Mouse (Mus musculus): ENCODE results near the gene Rpl6. TPM values are rescaled to one million over a fixed set of nuclear protein-coding genes. Genes with fewer than 3 reads are reported as not detected.

Gene Rpl6
- polyA plus RNA-seq, 1 experiment from 2014 or later, result 556 TPM

GRCm38 (mm10) chr5:121183269-121183668 is 21.0 kb upstream of the Rpl6 start:
- no peaks in the 10 kb centered on the region for H3K9me3 ChIP-seq (replicated peaks)
- peaks cover 91% of the 10 kb centered on the region for H3K4me1 ChIP-seq (replicated peaks)
- no peak overlapping the region for H3K9ac ChIP-seq
- no peaks in the 10 kb centered on the region for H3K36me3 ChIP-seq
- ATAC-seq (ENCODE audit: low read depth) (no peak), DNase-seq (no peak)
- H3K27me3 ChIP-seq, result no peaks in the 10 kb centered on the region
- 84% methylated on average over 9 of the region's 9 CpGs for WGBS (ENCODE audit: insufficient replicate concordance)
- H3K27ac ChIP-seq, result no peak overlapping the region
- no peak overlapping the region for H3K4me2 ChIP-seq
- no peak overlapping the region for H3K4me3 ChIP-seq (replicated peaks)

DNA sequence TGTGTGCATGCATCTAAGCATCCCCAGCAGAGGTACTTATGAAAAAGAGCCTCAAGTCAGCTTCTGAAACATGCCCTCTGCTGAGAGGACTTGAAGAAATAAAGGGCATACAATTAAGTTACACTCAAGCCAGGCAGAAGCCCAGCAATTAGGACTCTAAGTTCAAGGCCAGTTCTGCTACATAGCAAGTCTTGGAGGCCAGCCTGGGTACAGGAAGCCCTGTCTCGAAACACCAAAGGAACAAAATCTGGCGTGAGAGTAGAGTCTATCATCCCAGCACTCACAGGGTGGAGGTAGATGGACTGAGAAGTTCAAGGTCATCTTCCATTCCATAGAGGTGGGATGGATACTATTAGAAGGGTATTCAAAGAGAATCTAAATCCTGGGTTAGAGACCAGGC is 19.9 kb upstream of the Rpl6 start:
- no peak for DNase-seq
- Histone ChIP-seq H3K36me3 (no peaks in the 10 kb centered on the region), H3K27ac (peak overlapping the region; percentile 84), H3K4me2 (no peak overlapping the region), H3K4me1 (replicated peaks) (peaks cover 91% of the 10 kb centered on the region), H3K9ac (peak overlapping the region; percentile 58; the same call in 1 of the 2 replicates), H3K27me3 (no peaks in the 10 kb centered on the region), H3K9me3 (replicated peaks) (no peaks in the 10 kb centered on the region), H3K4me3 (replicated peaks) (no peak overlapping the region)
- ATAC-seq (ENCODE audit: low read depth), result no peak
- 62% methylated on average over 2 of the region's 2 CpGs for WGBS (ENCODE audit: insufficient replicate concordance)

GRCm38 (mm10) chr5:121184945-121185551 is 19.2 kb upstream of the Rpl6 start:
- H3K9ac ChIP-seq, result peak overlapping the region; percentile 58; the same call in 1 of the 2 replicates
- peak overlapping the region; percentile 56 for H3K4me2 ChIP-seq
- peaks cover 90% of the 10 kb centered on the region for H3K4me1 ChIP-seq (replicated peaks)
- DNase-seq, result peak; percentile 62
- peak overlapping the region; percentile 18; the same call in 1 of the 2 replicates for H3K4me3 ChIP-seq (replicated peaks)
- H3K36me3 ChIP-seq, result no peaks in the 10 kb centered on the region
- H3K27me3 ChIP-seq, result no peaks in the 10 kb centered on the region
- WGBS (ENCODE audit: insufficient replicate concordance), result 17% methylated on average over 11 of the region's 11 CpGs
- peak; percentile 79 for ATAC-seq (ENCODE audit: low read depth)
- H3K27ac ChIP-seq, result peak overlapping the region; percentile 84
- no peaks in the 10 kb centered on the region for H3K9me3 ChIP-seq (replicated peaks)

GRCm38 (mm10) chr5:121187580-121188001 is 16.7 kb upstream of the Rpl6 start:
- peak overlapping the region; percentile 23; the same call in 1 of the 2 replicates for H3K4me2 ChIP-seq

GRCm38 (mm10) chr5:121188265-121188664 is 16.0 kb upstream of the Rpl6 start:
- peaks cover 88% of the 10 kb centered on the region for H3K4me1 ChIP-seq (replicated peaks)
- H3K9ac ChIP-seq, result no peak overlapping the region; the same call in 1 of the 2 replicates
- no peaks in the 10 kb centered on the region for H3K36me3 ChIP-seq
- 0 out of 2 replicates have a peak overlapping the region, but pooled peaks have one; percentile 29 for H3K27ac ChIP-seq
- 0 out of 2 replicates have a peak overlapping the region, but pooled peaks have one; percentile 4 for H3K4me3 ChIP-seq (replicated peaks)
- peak overlapping the region; percentile 23; the same call in 1 of the 2 replicates for H3K4me2 ChIP-seq
- no peak for ATAC-seq (ENCODE audit: low read depth)
- H3K27me3 ChIP-seq, result no peaks in the 10 kb centered on the region
- no peaks in the 10 kb centered on the region for H3K9me3 ChIP-seq (replicated peaks)
- DNase-seq, result no peak
- 77% methylated on average over 9 of the region's 9 CpGs for WGBS (ENCODE audit: insufficient replicate concordance)

More at GRCm38 (mm10) chr5:121187580-121188001, 16.7 kb upstream of the Rpl6 start:
- H3K27me3 ChIP-seq, result no peaks in the 10 kb centered on the region
- H3K4me1 ChIP-seq (replicated peaks), result peaks cover 87% of the 10 kb centered on the region
- peak overlapping the region; percentile 29; the same call in 1 of the 2 replicates for H3K27ac ChIP-seq
- DNase-seq (no peak), ATAC-seq (ENCODE audit: low read depth) (no peak)
- no peak overlapping the region; the same call in 1 of the 2 replicates for H3K9ac ChIP-seq
- 75% methylated on average over 8 of the region's 8 CpGs for WGBS (ENCODE audit: insufficient replicate concordance)
- no peaks in the 10 kb centered on the region for H3K36me3 ChIP-seq
- 0 out of 2 replicates have a peak overlapping the region, but pooled peaks have one; percentile 4 for H3K4me3 ChIP-seq (replicated peaks)
- no peaks in the 10 kb centered on the region for H3K9me3 ChIP-seq (replicated peaks)

- ATAC-seq (ENCODE audit: low read depth), result no peak
- Histone ChIP-seq H3K4me3 (replicated peaks) (peak overlapping the region; percentile 2), H3K27ac (no peak overlapping the region), H3K9ac (peak overlapping the region; percentile 7; the same call in 1 of the 2 replicates), H3K27me3 (no peaks in the 10 kb centered on the region), H3K4me2 (peak overlapping the region; percentile 27), H3K36me3 (no peaks in the 10 kb centered on the region), H3K9me3 (replicated peaks) (no peaks in the 10 kb centered on the region), H3K4me1 (replicated peaks) (peaks cover 88% of the 10 kb centered on the region)
- DNase-seq, result no peak
- 54% methylated on average over 9 of the region's 9 CpGs for WGBS (ENCODE audit: insufficient replicate concordance)
Observed at GRCm38 (mm10) chr5:121189182-121189581, 15.1 kb upstream of the Rpl6 start.

DNA sequence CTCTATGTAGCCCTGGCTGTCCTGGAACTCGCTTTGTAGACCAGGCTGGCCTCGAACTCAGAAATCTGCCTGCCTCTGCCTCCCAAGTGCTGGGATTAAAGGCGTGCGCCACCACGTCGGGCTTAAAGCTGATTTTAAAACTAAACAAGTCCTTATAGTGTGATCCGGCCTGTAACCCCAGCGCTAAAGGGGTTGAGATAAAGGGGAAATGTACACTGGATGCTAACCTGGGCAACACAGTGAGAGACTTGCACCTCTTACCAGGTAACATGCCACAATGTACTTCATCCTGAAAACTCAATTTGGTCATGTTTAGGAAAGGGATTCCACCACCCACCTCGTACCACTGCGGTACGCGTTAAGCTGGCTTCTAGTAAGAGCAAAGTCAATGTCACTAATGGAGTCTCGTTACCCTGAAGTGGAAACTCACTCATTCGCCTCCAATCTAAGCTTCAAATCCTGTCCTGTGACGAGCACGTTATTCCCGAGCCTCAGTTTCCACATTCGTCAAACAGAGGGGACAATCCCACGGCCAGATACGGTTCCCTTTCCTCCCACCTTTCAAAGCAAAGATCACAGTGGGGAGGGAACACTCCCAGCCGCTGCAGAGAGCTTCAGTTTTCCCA is 14.0 kb upstream of the Rpl6 start:
- WGBS (ENCODE audit: insufficient replicate concordance), result 17% methylated on average over 21 of the region's 21 CpGs
- peak overlapping the region; percentile 82 for H3K4me2 ChIP-seq
- H3K27me3 ChIP-seq, result no peaks in the 10 kb centered on the region
- H3K4me3 ChIP-seq (replicated peaks), result peak overlapping the region; percentile 91
- peak overlapping the region; percentile 88 for H3K27ac ChIP-seq
- H3K9me3 ChIP-seq (replicated peaks), result no peaks in the 10 kb centered on the region
- H3K4me1 ChIP-seq (replicated peaks), result peaks cover 88% of the 10 kb centered on the region
- no peak for ATAC-seq (ENCODE audit: low read depth)
- H3K36me3 ChIP-seq, result no peaks in the 10 kb centered on the region
- no peak for DNase-seq
- peak overlapping the region; percentile 96 for H3K9ac ChIP-seq

DNA sequence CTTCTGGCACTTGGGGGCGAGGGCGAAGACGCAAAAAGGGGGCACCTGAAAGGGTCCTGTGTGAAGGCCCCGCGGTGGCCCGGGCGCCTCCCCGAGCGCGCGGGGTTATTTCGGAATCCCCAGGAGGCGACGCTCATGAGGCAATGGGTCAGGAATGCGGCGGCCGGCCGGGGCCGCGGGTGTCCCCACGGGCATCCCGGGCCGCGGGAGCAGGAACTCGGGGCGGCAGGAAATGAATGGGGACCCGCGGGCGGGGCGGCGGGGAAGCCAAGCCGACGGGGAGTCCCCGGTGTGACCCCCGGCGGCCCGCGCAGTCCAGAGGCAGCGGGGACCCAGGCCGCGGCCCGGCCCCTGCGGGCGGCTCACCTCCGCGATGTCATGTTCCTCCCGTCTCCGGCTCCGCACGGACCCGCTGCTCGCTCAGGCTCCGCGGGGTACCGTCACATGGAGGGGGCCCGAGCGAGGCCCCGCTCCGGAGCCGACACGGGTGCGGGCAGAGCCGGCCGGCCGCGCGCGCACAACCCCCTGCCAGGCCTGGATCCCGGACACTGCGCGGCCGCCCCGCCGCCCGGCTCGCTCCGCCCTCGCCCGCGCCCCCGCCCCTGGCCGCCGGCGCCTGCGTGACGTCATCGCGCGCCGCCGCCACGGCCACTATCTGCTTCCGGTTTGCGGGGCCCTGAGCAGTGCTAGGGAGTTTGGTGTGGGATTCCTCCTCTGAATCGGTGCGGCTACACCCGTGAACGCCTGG is 13.3 kb upstream of the Rpl6 start, which contains the start of gene Ptpn11:
TSS of gene Ptpn11 (minus strand) at position 562 of the 748 bp plus-strand sequence.
- Histone ChIP-seq H3K4me3 (replicated peaks) (peak within 1 kb of the TSS; percentile 91), H3K27me3 (no peaks in the 10 kb centered on the region), H3K4me1 (replicated peaks) (peaks cover 87% of the 10 kb centered on the region), H3K9ac (peak within 1 kb of the TSS; percentile 96), H3K4me2 (peak within 1 kb of the TSS; percentile 82), H3K36me3 (no peaks in the 10 kb centered on the region), H3K27ac (peak within 1 kb of the TSS; percentile 88), H3K9me3 (replicated peaks) (no peaks in the 10 kb centered on the region)
- DNase-seq, result peak; percentile 73
- peak; percentile 91 for ATAC-seq (ENCODE audit: low read depth)
- WGBS (ENCODE audit: insufficient replicate concordance), result under 1% methylated on average over 90 of the region's 98 CpGs

DNA sequence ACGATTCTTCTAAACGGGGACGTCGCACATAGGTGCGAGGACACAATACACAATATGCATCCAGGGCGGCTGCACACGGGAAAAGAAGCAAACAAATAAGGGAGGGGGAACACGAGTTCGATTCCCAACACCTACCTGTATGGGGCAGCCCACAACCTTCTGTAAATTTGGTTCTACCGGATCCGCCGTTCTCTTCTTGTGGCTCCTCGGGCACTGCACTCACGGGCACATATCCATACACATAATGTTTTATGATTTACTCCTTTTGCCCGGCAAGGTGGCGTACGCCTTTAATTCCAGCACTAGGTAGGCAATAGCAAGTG is 12.7 kb upstream of the Rpl6 start:
- H3K4me2 ChIP-seq, result peak overlapping the region; percentile 82
- H3K27me3 ChIP-seq, result no peaks in the 10 kb centered on the region
- no peak for DNase-seq
- WGBS (ENCODE audit: insufficient replicate concordance), result 10% methylated on average over 17 of the region's 17 CpGs
- H3K4me1 ChIP-seq (replicated peaks), result peaks cover 87% of the 10 kb centered on the region
- no peaks in the 10 kb centered on the region for H3K36me3 ChIP-seq
- no peaks in the 10 kb centered on the region for H3K9me3 ChIP-seq (replicated peaks)
- ATAC-seq (ENCODE audit: low read depth), result peak; percentile 25
- H3K4me3 ChIP-seq (replicated peaks), result peak overlapping the region; percentile 91
- H3K9ac ChIP-seq, result peak overlapping the region; percentile 96
- H3K27ac ChIP-seq, result peak overlapping the region; percentile 88

- Histone ChIP-seq H3K4me2 (peak overlapping the region; percentile 17; the same call in 1 of the 2 replicates), H3K27ac (peak overlapping the region; percentile 87), H3K27me3 (no peaks in the 10 kb centered on the region), H3K9me3 (replicated peaks) (no peaks in the 10 kb centered on the region), H3K36me3 (no peaks in the 10 kb centered on the region), H3K4me3 (replicated peaks) (no peak overlapping the region), H3K9ac (peak overlapping the region; percentile 54), H3K4me1 (replicated peaks) (peaks cover 86% of the 10 kb centered on the region)
- WGBS (ENCODE audit: insufficient replicate concordance), result 15% methylated on average over 1 of the region's 1 CpGs
- peak; percentile 67 for ATAC-seq (ENCODE audit: low read depth)
- peak; percentile 45 for DNase-seq
Observed at GRCm38 (mm10) chr5:121194173-121194572, 10.1 kb upstream of the Rpl6 start.

GRCm38 (mm10) chr5:121196764-121197163 is 7.5 kb upstream of the Rpl6 start:
- Histone ChIP-seq H3K4me2 (peak overlapping the region; percentile 27), H3K9ac (peak overlapping the region; percentile 42), H3K4me3 (replicated peaks) (no peak overlapping the region), H3K9me3 (replicated peaks) (no peaks in the 10 kb centered on the region), H3K4me1 (replicated peaks) (peaks cover 76% of the 10 kb centered on the region), H3K27ac (peak overlapping the region; percentile 79), H3K36me3 (no peaks in the 10 kb centered on the region), H3K27me3 (no peaks in the 10 kb centered on the region)
- no peak for DNase-seq
- ATAC-seq (ENCODE audit: low read depth), result peak; percentile 78
- 7% methylated on average over 5 of the region's 5 CpGs for WGBS (ENCODE audit: insufficient replicate concordance)

Measured in liver, embryonic 13.5 days (tissue).